Mouse (Mus musculus) heart, embryonic 10.5 days (tissue): ENCODE measurements at regions not wholly inside any gene's neighbourhood (a gene's known extent, or its start where the extent isn't known, plus 50 kb on each side); places are given as distances from the start of the nearest gene placed in this dataset.
"Not testable (repeated sequence)": the region's sequence is repeated elsewhere in the genome, so short reads cannot be mapped to it uniquely, and the experiment has no call there.

Source experiments
- DNase-seq: peaks from one replicate; pipeline ENCODE4 v3.0.0-alpha.2; 2017; ENCODE audit warnings: low spot score
- H3K27ac ChIP-seq: fragments of 300-500 bp; sonication (generic); 2 replicates; pipeline ENCODE4 v1.5.1; 2016; ENCODE audit warnings: mild to moderate bottlenecking
- H3K27me3 ChIP-seq: fragments of 300-500 bp; sonication (generic); 2 replicates; pipeline ENCODE4 v1.6.1; 2016; ENCODE audit warnings: mild to moderate bottlenecking; ENCODE audit not compliant: poor library complexity, insufficient read depth, severe bottlenecking
- H3K36me3 ChIP-seq: fragments of 300-500 bp; sonication (generic); 2 replicates; pipeline ENCODE4 v1.6.1; 2016; ENCODE audit warnings: mild to moderate bottlenecking, moderate library complexity
- H3K4me1 ChIP-seq: fragments of 300-500 bp; sonication (generic); 2 replicates; pipeline ENCODE4 v1.6.1; 2016; ENCODE audit warnings: mild to moderate bottlenecking
- H3K4me3 ChIP-seq: fragments of 300-500 bp; sonication (generic); 2 replicates; pipeline ENCODE4 v1.5.1; 2016; ENCODE audit warnings: mild to moderate bottlenecking, moderate library complexity
- H3K9me3 ChIP-seq: fragments of 300-500 bp; sonication (generic); 2 replicates; pipeline ENCODE4 v1.6.1; 2016; ENCODE audit warnings: mild to moderate bottlenecking, moderate library complexity
- WGBS: fragments of 180-500 bp; shearing (Covaris S2); methylation state at CpG from one replicate; pipeline ENCODE4 v1.1.7; 2016; 5-methylcytosine and 5-hydroxymethylcytosine counted together

GRCm38 (mm10) chr10:117564118-117565040 is 64.9 kb upstream of the Cpm start:
- Histone ChIP-seq H3K9me3 (no peaks in the 10 kb centered on the region), H3K4me3 (no peak overlapping the region), H3K27me3 (peaks cover 3% of the 10 kb centered on the region), H3K4me1 (peaks cover 2% of the 10 kb centered on the region; the same call in 1 of the 2 replicates), H3K27ac (no peak overlapping the region), H3K36me3 (no peaks in the 10 kb centered on the region)
- no peak for DNase-seq
- 26% methylated on average over 12 of the region's 12 CpGs for WGBS

GRCm38 (mm10) chr10:117563429-117564117 is 65.7 kb upstream of the Cpm start:
- no peaks in the 10 kb centered on the region for H3K9me3 ChIP-seq
- H3K36me3 ChIP-seq, result no peaks in the 10 kb centered on the region
- no peak overlapping the region for H3K27ac ChIP-seq
- no peak for DNase-seq
- WGBS, result 65% methylated on average over 8 of the region's 8 CpGs
- H3K27me3 ChIP-seq, result no peaks in the 10 kb centered on the region
- peaks cover 2% of the 10 kb centered on the region; the same call in 1 of the 2 replicates for H3K4me1 ChIP-seq
- no peak overlapping the region for H3K4me3 ChIP-seq

- not testable (repeated sequence) for DNase-seq, H3K27me3 ChIP-seq, H3K4me1 ChIP-seq, H3K4me3 ChIP-seq, H3K36me3 ChIP-seq, H3K27ac ChIP-seq, H3K9me3 ChIP-seq
- WGBS, result 74% methylated on average over 3 of the region's 3 CpGs
These were observed 66.5 kb upstream of the Cpm start for GRCm38 (mm10) chr10:117562850-117563248.

DNA sequence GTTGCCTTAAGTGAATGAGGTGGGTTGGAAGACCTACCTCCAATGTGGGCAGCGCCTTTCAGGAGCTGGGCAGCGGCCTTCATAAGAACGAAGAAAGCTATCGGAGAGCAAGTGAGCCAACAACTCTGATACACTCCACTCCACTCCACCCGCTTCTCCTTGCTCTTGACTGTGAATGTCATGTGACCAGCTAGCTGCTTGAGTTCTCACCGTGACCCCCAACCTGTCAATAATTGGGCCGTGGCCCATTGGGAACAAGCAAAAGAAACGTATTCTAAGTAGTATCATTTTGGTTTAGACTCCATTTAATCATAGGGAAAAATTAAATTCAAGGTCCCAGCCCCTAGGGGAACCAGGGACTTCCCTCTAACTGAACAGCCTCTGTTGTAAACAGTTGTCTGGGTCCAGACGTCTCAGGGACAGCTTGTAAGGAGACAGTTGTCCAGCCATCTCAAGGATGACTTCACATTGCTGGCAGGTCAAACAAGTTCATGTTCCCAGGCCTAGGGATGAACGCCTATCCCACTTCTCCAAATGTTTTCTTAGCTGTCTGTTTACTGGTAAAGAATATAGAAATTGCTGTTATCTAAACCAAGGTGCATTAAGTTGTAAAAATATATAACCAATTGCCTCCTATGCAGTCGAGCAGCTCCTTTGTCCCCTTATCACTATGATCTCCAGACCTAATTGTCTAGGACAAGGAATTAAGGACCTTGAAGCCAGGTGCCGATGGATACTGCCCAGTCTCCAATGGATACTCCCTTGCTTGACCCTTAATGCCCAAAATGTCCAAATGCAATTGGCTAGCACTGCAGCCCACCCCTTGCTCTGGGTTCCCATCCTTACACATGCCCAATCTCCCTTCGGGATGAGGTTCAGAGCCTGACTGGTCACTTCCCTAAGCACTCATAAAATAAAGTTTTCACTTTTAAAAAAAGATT is 67.1 kb upstream of the Cpm start:
- Histone ChIP-seq H3K36me3 (no peaks in the 10 kb centered on the region), H3K27me3 (no peaks in the 10 kb centered on the region), H3K27ac (no peak overlapping the region), H3K4me3 (no peak overlapping the region), H3K4me1 (peaks cover 2% of the 10 kb centered on the region; the same call in 1 of the 2 replicates), H3K9me3 (no peaks in the 10 kb centered on the region)
- DNase-seq, result no peak
- 77% methylated on average over 13 of the region's 13 CpGs for WGBS

DNA sequence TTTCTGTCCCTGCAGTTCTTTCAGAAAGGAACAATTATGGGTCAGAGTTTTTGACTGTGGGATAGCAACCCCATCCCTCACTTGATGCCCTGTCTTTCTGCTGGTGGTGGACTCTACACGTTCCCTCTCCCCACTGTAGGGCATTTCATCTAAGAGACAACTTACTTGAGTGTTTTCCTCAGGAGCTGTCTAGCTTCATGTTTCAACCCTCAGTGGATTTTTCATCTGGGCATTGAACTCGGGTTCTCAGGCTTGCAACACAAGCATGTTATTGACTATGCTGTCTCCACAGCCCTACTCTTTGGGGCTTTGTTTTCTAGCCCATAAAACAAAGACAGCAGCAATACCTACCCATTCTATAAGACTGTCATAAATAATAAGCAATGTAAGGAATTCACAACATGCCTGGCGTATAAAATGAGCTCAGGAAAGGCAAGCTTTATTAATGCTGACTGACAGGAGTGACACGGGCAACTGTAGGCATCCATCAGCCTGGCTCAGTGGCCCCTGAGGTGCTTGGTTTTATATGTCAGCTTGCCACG is 68.0 kb upstream of the Cpm start:
- H3K36me3 ChIP-seq, result no peaks in the 10 kb centered on the region
- no peak for DNase-seq
- WGBS, result 71% methylated on average over 5 of the region's 5 CpGs
- H3K27ac ChIP-seq, result no peak overlapping the region
- H3K27me3 ChIP-seq, result no peaks in the 10 kb centered on the region
- no peaks in the 10 kb centered on the region for H3K9me3 ChIP-seq
- H3K4me3 ChIP-seq, result no peak overlapping the region
- peaks cover 2% of the 10 kb centered on the region; the same call in 1 of the 2 replicates for H3K4me1 ChIP-seq

DNA sequence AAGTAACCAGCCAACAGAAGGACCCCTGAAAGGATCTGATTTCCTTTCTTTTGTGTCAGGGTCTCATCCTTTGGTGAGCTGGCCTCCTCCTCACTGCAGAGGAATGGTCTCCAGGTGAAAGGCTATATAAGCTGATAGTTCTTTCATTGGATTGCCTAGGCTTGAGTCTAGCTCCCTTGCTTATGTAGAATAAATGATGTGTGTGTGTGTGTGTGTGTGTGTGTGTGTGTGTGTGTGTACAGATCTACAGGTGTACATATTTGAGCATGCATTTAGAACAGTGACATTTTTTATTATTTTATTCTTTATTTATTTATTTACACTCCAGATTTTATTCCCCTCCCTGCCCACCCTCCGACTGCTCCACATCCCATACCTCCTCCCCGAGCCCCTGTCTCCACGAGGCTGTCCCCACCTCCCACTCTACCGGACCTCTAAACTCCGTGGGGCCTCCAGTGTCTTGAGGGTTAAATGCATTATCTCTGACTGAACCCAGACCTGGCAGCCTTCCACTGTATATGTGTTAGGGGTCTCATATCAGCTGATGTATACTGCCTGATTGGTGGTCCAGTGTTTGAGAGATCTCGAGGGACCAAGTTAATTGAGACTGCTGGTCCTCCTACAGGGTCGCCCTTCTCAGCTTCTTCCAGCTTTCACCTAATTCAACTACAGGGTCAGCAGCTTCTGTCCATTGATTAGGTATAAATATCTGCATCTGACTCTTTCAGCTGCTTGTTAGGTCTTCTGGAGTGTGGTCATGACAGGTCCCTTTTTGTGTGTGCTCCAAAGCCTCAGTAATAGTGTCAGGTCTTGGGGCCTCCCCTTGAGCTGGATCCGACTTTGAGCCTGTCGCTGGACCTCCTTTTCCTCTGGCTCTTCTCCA is 68.7 kb upstream of the Cpm start:
- Histone ChIP-seq H3K36me3 (no peaks in the 10 kb centered on the region), H3K4me3 (no peak overlapping the region), H3K27me3 (no peaks in the 10 kb centered on the region), H3K27ac (no peak overlapping the region), H3K4me1 (peaks cover 2% of the 10 kb centered on the region; the same call in 1 of the 2 replicates), H3K9me3 (no peaks in the 10 kb centered on the region)
- DNase-seq, result no peak
- WGBS, result 65% methylated on average over 9 of the region's 9 CpGs

GRCm38 (mm10) chr10:117559615-117560395 is 69.5 kb upstream of the Cpm start:
- Histone ChIP-seq H3K36me3 (no peaks in the 10 kb centered on the region), H3K4me3 (no peak overlapping the region), H3K27ac (no peak overlapping the region), H3K27me3 (0 out of 2 replicates have a peak, but pooled peaks cover 5% of the 10 kb centered on the region), H3K4me1 (peaks cover 2% of the 10 kb centered on the region; the same call in 1 of the 2 replicates), H3K9me3 (no peaks in the 10 kb centered on the region)
- WGBS, result 72% methylated on average over 17 of the region's 17 CpGs
- DNase-seq, result no peak

DNA sequence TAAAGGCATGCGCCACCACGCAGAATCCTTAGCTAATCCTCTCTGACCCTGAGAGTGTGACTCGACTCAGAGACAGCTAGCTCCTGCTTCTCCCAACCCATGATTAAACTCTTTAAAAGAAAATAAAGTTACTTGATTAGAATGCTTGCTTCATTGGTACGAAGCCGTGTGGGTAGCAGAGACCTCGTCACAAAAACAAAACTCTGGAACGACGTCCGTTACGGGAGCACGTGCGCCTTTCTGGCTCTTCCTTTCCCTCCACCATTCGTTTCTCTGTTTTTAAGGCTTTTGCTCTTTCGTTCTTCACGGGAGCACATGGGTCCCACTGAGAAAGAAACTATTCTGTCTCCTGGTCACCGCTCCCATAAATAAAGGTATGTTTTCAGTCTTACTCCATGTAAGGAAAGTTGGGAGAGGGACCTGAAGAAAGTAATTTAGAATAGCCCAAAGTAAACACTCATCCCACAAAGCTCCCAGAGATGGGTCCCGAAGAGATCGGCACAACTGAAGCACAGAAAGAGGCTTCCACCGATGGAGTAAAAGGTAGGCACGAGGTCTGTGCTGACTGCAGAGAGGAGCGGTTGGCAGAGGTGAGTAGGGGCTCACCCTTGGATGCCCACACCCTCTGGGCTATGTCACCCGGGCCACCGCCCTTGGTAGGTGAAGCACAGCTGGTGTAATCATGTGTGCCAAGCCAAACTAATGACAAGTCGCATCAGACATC is 70.2 kb upstream of the Cpm start:
- DNase-seq, result no peak
- H3K9me3 ChIP-seq, result no peaks in the 10 kb centered on the region
- H3K27ac ChIP-seq, result no peak overlapping the region
- no peak overlapping the region for H3K4me3 ChIP-seq
- peaks cover 2% of the 10 kb centered on the region; the same call in 1 of the 2 replicates for H3K4me1 ChIP-seq
- 0 out of 2 replicates have a peak, but pooled peaks cover 5% of the 10 kb centered on the region for H3K27me3 ChIP-seq
- H3K36me3 ChIP-seq, result no peaks in the 10 kb centered on the region
- WGBS, result 87% methylated on average over 24 of the region's 24 CpGs

GRCm38 (mm10) chr10:117558292-117558800 is 71.0 kb upstream of the Cpm start:
- no peak for DNase-seq
- no peaks in the 10 kb centered on the region for H3K36me3 ChIP-seq
- 0 out of 2 replicates have a peak, but pooled peaks cover 5% of the 10 kb centered on the region for H3K27me3 ChIP-seq
- no peaks in the 10 kb centered on the region for H3K9me3 ChIP-seq
- no peak overlapping the region for H3K27ac ChIP-seq
- H3K4me1 ChIP-seq, result peaks cover 2% of the 10 kb centered on the region; the same call in 1 of the 2 replicates
- H3K4me3 ChIP-seq, result no peak overlapping the region
- 82% methylated on average over 5 of the region's 5 CpGs for WGBS

GRCm38 (mm10) chr10:117557666-117558065 is 71.6 kb upstream of the Cpm start:
- Histone ChIP-seq H3K4me3 (no peak overlapping the region), H3K27me3 (0 out of 2 replicates have a peak, but pooled peaks cover 5% of the 10 kb centered on the region), H3K27ac (no peak overlapping the region), H3K36me3 (no peaks in the 10 kb centered on the region), H3K9me3 (no peaks in the 10 kb centered on the region), H3K4me1 (peaks cover 2% of the 10 kb centered on the region; the same call in 1 of the 2 replicates)
- 78% methylated on average over 1 of the region's 1 CpGs for WGBS
- DNase-seq, result no peak
